Mouse (Mus musculus): Measurements from ENCODE around the gene Gpr180.
"Not testable (repeated sequence)": the region's sequence is repeated elsewhere in the genome, so short reads cannot be mapped to it uniquely, and the experiment has no call there.

The Gpr180 gene

DNA sequence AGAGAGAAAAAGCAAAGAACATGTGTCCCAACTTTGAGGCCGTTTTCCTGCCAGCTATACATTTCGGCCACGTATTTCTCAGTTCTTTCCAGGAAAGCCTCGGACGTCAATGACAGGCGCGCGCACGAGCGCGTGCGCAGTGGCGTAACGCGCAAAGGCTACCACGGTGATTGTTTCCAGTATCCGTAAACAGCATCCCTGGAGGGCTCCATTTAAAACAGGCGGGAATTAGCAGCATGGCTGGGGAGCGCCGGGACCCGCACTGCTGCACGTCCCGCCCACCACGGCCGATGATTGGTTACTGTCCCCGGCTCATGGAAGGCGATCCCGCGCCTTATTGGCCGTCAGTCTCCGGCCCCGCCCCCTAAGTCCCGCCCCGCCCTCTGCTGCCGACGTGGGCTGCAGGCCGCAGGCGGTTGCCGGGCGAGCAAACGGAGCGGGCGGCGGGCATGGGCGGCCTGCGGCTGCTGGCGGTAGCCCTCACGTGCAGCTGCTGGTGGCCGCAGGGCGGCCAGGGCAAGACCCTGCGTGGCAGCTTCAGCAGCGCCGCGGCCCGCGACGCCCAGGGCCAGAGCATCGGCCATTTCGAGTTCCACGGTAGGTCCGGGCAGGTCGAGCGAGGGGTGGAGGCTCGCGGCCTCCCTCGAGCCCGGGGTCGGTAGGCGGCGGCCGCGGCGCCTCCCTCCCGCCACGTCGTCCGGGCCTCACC, at the start of gene Gpr180:
Gene Gpr180, plus strand, starts transcription at position 415 of the 709 bp plus-strand sequence.
- DNase-seq: peak; percentile 97

DNA sequence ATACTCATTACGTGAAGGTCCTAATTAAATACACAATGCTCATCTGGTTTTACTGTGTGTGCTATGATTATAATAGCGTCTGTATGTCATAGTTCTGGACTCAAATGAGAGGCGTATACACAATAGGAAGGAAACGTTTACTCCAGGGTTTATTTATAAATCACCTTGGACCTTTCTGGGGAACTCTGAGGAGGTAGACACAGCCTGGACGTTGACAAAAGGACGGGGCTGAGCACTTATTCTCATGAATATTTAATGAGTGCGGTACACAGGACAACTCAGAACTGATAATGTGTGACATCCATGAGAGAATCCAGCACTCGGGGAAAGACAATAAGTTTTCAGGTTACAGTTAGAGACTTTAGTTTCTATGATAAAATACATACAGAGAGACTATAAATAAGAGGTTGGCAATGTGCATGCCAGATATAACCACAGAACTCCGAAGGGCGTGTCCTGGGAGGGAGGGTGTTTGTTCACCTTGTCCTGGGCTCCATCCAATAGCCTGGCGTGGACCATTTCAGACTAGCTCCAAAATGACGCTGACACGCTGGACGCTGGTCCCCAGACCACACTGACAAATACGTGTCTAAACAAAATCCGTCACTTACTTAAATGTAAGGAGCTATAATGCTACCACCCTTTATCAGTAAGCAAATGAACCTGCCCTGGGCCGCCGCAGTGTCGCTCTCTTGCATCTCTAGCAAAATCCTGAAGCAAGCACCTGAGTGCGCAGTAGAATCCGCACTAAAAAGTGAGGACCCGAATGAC, 48.3 kb upstream of the Gpr180 start:
- DNase-seq: no peak

DNA sequence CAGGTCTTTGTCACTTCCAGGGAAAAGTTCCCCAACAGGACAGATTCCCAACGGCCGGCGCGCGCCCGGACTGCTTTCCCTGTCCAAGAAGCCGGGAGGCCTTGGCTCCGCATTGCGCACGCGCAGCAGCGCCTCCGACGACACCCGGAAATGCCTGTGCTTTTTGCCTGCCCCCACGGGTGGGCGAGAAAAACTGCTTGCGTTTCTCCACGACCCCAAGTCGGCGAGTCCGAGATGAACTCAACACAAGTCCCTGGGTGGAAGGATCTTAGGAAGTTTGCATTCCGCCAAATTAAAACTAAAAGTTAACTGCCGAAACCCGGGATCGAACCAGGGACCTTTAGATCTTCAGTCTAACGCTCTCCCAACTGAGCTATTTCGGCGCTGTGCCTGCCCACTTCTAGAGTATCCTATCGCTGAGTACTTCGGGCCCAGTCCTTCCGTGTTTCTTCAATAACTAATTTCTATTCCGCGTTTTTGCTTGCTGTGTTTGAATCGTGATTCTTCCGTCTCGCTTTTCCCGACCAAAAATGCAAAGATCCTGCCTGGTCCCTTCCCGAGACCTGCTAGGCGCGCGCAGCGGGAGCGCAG, 47.6 kb upstream of the Gpr180 start:
- DNase-seq: peak; percentile 95

DNA sequence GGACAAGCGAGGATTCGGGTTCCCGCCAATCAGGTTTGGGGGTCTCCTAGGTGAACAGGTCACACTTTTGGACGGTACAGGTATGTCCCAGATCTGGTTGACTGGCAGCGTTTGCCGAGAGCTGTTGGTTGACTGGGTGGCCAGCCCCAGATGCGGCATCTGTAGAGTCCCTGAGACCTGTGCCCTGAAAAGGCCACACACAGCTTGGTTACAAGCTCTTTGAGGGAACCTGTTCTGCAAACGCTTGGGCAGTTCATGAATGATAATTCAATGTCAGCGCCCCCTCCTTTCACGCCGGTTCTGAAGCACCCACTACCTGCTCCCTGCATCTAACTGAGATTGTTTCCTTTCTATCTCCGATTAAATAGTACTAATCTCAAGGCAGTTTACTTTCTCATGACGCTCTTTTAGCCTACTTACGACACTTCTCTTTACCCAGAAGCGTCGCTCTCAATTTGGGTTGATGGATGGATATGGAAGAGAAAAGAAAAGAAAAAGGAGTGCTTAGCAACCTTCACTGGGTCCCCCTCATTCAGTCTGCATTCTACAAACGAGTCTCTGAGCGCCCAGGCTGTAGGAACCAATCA, 47.1 kb upstream of the Gpr180 start:
- DNase-seq: no peak

DNA sequence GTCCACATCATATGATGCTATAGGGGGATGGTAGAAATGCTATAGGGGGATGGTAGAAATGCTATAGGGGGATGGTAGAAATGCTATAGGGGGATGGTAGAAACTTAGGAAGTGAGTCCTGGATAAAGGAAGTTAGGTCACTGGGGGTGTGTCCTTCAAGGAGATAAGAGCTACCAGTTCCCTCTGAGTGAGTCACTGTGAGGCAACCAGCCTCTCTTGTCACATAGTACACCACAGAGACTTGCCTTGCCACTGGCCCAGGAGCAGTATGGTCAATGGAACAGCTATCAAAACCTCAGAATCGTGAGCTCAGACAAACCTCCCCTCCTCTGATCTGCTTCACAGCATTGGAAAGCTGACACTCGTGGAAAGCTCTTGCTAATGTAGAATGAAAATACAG, 38.7 kb upstream of the Gpr180 start:
- no peak for DNase-seq

DNA sequence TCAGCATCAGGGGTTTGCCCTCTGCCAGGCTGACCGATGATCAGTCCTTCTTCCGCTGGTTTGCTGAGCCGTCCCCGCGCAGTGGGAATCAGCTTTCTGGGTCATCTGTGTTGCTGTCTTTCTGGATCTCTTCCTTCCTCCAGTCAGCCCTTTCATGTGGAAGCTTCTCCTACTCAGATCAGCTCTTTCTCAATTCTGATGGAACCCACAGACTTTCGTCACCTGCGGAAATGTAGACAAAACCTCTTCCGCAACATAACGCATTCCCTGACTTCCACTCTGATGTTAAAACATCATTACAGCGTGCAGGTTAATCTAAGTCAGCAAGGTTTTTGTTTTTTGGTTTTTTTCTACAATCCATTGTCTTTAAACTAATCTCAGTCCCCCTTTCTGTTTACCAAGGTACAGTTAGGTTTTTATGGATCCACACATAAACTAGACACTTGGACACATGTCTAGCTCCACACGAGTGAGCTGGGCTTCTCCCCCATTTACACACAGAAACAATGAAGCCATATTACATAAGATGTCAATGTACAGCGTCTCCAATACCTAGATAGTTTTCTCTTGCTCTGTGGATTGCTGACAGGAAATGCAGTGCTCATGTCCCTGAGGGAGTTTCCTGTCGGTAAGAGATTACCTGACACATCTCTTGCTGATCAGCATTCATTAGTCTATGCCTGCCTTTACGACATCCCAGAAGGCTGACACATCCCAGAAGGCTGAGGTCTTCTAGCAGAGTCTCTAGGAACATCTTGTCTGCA, 35.5 kb upstream of the Gpr180 start:
- no peak for DNase-seq

DNA sequence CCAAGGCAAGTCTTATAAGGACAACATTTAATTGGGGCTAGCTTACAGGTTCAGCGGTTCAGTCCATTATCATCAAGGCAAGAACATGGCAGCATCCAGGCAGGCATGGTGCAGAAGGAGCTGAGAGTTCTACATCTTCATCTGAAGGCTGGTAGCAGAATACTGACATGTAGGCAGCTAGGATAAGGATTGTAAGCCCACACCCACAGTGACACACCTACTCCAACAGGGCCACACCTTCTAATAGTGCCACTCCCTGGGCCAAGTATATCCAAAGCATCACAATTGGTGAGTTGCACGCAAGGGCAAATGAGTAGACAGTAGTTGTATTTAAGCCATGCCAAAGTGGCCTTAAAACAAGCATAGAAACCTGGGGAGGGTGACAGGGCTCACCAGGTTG, 29.5 kb upstream of the Gpr180 start:
- DNase-seq: not testable (repeated sequence)

DNA sequence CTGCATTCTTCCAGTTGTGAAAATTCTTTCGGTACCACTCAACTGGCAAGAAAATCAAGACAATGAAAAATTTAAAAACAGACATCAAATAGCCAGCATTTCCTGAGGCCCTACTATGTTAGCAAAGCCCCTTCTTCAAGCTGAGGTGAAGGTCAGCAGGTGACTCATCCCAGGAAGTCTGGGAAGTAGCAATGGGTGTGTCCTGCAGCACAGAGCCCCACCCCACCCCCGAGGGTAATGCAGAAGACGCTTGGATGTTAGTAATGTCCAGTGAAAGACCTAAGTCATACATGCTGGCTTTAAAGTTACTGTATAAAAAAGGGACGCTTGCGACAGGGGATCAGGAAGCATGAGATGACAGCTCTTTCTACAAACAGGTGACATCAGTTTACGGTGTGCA, 23.8 kb upstream of the Gpr180 start:
- DNase-seq: no peak

DNA sequence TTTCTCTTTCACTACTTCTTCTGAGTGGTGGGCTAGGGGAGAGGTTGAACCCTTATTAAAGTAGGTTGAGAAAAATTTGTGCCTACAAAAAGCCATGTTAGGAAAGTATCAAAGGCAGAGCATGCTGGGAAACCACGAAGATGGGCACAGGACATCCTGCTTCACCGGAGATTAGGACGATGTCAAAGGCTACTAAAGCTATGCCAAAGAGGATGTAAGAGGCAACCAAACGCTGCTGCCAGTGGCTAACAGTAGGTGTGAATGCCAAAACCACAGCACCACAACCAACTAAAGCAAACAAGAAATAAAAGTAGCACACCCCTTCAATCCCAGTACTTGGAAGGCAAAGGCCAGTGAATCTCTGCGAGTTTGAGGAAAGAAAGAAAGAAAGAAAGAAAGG, 12.8 kb upstream of the Gpr180 start:
- DNase-seq: no peak

DNA sequence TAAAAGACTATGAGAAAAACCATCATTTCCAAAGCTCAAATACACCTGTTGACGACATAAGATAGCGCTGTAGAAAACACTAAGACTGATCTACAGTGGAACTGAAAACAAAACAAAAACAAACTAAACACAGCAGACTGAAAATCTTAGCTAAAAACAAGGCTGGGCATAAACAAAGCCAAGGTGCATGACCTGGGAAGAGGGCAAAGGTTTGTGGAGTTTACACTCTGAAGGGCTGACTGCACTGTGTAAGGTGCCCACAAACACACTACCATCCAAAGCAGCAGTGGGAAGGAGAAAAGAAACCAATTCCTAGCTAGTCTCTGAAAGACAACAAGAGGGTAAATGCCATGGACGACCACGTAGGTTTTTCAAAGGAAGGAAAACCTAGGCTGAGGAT, 12.2 kb upstream of the Gpr180 start:
- DNase-seq: no peak

DNA sequence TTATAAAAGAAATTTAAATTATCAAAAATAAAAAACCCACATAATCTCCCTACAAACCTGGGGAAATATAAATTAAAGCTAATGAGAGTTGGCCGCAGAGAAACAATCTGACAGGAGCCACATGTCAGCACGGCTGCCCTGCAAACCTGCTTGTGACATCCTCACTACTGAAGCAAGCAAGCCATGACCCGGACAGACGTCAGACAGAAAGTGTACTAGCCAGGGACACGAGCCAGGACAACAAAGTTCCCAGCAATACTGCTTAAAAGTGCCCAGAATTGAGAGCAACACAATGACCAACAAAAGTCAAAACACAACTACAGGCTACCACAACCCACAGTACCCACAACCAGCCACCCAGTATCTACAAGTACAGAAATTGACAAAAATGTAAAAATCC, 10.7 kb upstream of the Gpr180 start:
- DNase-seq: no peak

DNA sequence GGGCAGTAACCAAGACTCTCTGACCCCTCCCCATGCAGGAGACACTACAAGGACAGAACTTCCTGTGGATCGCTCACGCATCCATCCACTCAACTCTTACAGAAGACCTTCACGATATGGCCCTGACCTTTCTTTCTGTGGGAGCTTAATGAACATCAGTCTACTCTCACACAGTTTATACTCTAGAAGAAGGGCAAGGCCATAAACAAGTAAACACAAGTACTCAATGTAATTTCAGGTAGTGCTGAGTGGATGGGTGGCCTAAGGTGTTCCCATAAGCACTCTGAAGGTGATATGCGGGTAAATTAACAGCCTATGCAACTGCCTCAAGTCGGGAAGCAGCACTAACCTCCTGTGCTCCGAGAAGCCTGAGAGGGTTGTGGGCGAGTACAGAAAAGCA, 5.5 kb upstream of the Gpr180 start:
- no peak for DNase-seq

DNA sequence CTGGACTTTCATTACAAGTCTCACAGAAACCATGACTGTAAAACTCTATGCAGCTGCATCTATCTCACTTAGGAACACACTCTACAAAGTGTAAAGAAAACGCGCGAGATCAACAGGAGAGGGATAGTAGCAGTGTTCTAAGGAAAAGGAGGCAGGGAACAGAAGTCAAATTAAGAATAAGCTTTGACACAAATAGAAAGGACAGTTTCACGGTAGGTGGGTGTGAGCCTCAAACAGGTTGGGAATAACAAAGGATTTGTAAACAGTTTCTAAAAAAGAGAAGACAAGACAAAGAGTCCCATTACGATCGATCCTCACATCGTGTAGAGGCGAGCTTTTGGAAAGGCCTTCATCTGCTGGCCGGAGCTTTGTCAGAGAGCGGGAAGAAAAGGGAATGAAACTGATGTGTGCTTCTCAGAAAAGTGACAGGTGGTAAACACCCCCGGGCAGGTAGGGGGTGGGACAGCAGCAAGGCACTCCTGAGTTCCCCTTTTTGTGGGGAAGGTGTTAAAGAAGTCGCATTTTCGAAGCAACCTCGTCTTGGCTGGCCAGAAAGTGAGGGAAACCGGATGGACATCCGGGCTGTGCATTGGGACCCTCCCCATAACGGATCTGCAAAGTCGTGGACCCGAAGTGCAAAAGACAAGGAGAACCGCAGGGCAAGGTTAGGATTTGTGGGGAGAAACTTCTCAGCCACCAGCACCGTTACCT, 4.9 kb upstream of the Gpr180 start:
- DNase-seq: no peak

DNA sequence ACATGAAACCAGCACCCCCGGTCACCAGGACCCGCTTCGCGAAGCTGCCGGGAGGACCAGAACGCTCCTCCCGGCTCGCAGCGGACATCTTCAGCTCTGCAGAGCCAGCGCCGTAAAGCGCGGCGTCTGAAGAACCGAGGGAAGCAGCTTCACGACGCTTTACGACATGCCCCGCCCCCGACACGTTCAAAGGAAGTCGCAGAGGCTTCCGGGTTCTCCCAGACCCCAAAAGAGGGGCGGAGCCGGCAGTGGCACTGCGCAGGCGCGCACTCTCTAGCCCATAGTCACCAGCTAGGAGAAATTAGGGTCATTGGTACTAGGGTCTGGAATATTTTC, 4.3 kb upstream of the Gpr180 start, which contains the start of gene Tgds:
Gene Tgds, minus strand, starts transcription at position 114 of the 336 bp plus-strand sequence.
- DNase-seq: peak; percentile 97 to 99

DNA sequence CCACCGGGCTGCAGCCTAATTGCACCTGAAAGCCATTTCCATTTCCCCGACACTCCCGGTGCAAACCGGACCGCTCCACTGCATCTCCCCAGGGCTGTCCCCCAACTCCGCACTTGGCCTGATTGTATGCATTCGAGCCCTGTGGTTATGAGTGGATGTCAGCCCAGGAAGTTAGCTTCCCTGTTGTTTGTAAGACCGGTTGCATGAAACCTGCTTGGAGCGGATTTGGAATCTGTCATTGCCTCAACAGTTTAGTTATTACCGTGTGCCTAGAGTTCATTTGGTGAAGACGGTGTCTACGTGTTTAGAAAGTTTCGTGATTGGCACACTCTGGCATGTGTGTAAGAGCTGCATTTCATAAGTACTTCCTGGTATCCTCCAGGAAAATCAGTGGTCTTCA, 529 bp downstream of the Gpr180 start:
- DNase-seq: no peak

DNA sequence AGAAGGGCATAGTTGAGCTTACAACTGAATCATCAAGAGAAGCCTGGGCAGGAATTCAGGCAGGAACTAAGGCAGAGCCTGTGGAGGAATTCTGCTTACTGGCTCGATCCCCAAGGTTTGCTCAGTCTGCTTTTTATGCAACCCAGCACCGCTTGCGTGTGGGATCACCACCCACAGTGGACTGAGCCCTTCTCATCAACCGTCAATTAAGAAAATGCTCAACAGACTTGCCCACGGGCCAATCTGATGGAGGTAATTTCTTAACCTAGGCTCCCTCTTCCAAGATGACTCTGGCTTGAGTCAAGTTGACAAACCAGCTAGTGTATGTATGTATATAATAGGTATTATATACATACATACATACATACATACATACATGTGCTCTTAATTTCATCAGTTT, 5.3 kb downstream of the Gpr180 start:
- no peak for DNase-seq

DNA sequence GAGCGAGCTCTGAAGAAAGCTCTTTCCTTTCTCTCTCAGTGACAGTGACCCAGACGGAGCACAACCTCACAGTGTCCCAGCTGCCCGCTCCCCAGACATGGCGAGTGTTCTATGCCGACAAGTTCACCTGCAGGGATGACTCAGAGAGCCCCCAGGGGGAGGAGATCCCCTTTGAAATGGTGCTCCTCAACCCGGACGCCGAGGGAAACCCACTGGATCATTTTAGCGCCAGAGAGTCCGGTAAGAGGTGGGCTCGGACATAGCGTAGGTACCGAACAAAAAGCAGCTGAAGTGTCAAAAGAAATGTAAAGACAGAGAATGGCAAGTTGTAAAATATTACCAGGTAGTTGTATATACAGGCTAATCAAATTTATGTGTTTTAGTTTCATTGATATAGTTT, 11.1 kb downstream of the Gpr180 start:
- no peak for DNase-seq

DNA sequence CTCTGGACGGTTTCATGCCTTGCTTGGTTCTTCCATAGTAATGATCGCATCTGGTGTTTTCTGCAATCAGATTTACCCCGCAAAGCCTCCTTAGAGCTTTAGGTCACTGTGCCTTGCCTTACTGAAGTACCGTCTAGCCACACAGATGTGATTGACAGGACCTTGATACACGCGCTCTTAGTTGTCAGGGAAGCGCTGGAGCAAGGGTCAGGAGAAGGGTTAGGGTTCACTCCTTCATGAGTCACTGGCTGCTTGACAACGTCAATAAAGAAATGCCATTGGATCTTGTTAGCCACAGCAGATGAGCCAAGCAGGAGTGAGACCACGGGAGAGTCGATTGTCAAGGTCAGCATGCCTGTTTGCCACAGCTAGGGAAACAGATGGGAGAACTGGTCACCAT, 11.6 kb downstream of the Gpr180 start:
- DNase-seq: no peak

DNA sequence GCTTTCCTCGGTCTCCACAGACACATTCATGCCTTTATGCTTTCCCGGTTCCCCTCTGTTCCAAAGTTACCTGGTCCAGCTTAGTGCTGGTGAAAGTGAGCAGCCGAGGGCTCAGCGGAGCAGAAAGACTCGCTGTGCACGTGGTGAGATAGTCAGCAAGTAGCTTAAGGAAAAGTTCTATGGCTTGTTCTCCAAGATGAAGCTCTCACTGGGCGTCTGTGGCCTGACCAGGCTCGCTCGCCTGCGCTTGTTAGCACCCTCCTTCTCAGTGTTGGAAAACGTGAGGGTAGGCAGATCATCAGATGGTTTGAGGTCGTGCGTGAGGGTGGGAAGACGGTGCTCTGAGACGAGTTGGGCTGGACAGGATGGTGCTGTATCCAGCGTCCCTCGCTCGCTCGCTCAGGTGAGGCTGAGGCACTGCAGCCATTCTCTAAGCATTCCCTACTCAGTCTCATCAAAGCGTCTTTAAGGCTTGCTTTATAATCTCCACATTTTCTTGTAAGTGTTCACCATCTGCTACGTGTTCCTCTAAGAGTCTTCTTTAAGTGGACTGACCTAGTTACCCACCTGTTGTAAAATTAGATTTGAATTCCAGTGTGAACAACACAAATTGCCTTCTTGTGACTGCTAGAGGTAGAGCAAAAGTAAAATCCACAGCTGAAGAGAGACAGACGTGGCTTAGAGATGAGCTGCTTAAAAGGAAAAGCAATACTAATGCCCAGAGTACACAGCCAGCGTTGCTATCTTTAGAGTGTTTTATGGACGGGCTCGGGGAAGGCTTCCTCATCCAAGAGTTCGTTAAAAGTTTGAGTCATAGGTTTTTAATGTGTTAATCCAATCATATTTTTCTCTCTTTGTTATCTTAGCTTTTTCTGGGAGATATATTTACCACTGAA, 13.9 kb downstream of the Gpr180 start:
- DNase-seq: no peak

DNA sequence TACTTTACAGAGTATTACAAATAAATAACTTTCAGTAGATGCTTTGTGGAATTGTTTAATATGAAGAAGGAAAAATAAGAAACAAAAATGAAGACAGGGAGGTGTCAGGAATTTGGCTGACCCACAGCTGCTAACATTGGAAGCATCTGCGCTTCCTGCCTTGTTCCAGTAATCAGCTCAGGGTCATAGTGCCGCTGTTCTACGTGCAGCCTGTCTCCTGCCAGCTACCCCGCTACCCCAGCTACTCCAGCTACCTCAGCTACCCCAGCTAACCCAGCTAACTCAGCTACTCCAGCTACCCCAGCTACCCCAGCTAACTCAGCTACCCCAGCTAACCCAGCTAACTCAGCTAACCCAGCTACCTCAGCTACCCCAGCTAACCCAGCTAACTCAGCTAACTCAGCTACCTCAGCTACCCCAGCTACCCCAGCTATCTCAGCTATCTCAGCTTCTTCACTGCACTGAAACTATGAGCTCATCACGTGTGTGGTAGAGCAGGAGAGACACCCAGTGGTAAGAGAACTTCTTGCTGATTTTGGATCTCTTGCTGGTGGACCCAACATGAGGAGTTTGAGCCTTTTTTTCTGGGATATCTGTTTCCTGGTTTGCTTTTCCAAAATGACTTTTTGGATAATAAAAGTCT, 14.8 kb downstream of the Gpr180 start:
- DNase-seq: peak; percentile 17 to 46

DNA sequence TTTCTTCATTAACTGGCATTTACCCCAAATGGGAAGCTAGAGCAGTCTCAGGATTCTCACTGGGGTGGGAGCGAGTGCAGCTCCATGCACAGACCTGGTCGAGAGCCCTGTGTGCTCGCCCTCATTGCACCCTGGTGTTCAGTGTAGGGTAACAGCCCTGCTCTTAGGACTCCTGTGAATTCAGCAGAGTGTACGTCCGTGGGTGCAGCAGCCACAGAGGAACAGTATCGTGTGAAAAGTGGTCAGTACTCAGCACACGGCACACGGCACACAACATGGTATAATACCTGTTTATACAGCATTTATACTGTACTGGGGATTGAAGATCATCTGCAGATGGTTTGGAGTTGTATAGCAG, 15.3 kb downstream of the Gpr180 start:
- no peak for DNase-seq
